Mouse (Mus musculus): ENCODE results near the gene Il21r.

DNA sequence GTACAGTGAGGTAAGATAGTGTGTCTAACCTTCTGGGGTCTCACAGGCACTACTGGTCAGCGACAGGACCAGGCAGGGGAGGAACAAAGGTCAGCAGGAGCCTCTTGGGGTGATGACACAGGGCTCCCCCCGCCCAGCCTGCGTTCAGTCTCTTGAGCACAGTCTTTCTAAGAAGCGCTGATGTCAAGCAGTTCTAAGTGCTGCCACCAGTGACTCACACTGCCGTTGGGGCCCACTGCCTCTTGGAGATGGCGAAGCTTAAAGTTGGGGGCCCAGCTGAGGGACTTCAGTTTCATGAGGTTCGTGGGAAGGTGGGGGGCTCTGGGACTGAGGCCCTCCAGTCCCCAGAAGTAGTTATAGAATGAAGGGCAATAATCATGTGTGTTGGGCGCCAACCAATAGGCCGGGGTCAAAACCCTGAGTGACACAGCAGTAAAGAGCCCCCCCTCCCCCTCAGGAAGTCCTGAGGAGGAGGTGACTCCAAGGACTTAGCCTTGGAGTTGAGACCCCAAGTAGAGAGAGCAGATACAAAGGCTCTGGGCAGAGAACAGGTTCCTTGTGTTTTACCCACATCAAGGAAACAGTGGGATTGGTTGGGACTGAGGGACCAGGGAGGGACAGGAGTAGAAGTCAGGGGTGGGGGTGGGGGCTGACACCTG is 48.6 kb upstream of the Il21r start:
- TF ChIP-seq CTCF (IDR thresholded peaks at IDR 0.05; ENCODE audit: borderline replicate concordance, insufficient read depth, low read depth, low read length) (no peak), POLR2A (IDR thresholded peaks at IDR 0.05; ENCODE audit: borderline replicate concordance, insufficient read depth, low read length) (no peak)
